Mouse (Mus musculus) G1E (cell line): ENCODE measurements at regions not wholly inside any gene's neighbourhood (a gene's known extent, or its start where the extent isn't known, plus 50 kb on each side); places are given as distances from the start of the nearest gene placed in this dataset.

Experiments
- CTCF ChIP-seq: IDR thresholded peaks from 2 replicates; pipeline ENCODE4 v1.5.1; 2012; ENCODE audit warnings: low read depth, low read length, inconsistent platforms, mixed read lengths
- GATA1 ChIP-seq: IDR thresholded peaks from 2 replicates; pipeline ENCODE4 v1.6.1; 2012; ENCODE audit warnings: borderline replicate concordance, low read length, inconsistent platforms, mixed read lengths

DNA sequence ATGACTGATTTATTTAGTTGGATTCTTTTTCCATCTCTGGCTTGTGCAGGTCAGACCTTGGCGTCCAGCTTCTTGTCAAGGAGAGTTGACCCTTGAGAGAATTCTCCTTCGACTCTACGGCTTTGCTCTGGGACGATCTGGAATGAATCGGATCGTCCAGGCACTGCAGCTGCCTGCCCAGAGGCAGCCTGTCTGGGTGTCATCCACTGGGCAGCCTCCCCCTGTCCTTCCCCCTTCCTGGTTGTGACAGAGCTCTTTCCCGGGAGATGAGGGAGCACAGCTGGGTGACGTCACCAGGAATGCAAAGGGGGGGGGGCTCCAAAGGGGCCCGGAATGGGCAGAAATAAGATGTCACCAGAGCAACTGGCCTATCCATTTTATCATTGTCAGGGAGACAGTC lies 101.9 kb downstream of the Gm525 start:
- TF ChIP-seq CTCF: no peak
- TF ChIP-seq GATA1: no peak
